Mouse (Mus musculus) bone marrow macrophage, adult 2 months (primary cell): ENCODE measurements around the gene Skap1.

ENCODE experiments used
- CTCF ChIP-seq: IDR thresholded peaks from 2 replicates; pipeline ENCODE4 v1.5.1; 2012; ENCODE audit warnings: low read depth, mild to moderate bottlenecking, low read length, moderate library complexity
- POLR2A ChIP-seq: IDR thresholded peaks from 2 replicates; pipeline ENCODE4 v1.6.1; 2012; ENCODE audit warnings: mild to moderate bottlenecking, low read depth, low read length, borderline replicate concordance

GRCm38 (mm10) chr11:96758402-96758801 lies 294.0 kb downstream of the Skap1 start:
- TF ChIP-seq CTCF, result no peak
- no peak for TF ChIP-seq POLR2A
